Mouse (Mus musculus): ENCODE measurements around the gene Spint4.

DNA sequence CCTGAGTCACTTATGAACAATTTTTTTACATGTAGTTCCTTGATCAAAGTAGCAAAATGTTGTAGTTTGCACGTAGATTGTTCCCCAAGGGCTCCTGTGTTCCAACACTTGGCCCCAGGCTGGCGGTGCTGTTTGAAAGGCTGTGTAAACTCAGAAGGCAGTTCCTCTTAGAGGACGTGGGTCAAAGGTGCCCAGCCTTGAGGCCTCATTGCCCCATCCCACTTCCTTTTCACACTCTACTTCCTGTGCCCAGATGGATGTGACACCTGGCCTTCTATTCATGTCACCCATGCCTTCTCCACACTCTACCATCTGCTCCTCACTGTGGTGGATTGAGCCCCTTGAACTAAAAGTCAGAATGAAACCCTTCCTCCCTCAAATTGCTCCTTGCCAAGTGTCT is 18.4 kb upstream of the Spint4 start:
- TF ChIP-seq EP300 (IDR thresholded peaks at IDR 0.05) (no peak), CTCF (IDR thresholded peaks at IDR 0.05) (no peak)

Measured in lung, postnatal 0 days (tissue).